Mouse (Mus musculus) hindbrain, embryonic 10.5 days (tissue): ENCODE measurements around the gene Tnfrsf1a. TPM values are rescaled to one million over a fixed set of nuclear protein-coding genes. Genes with fewer than 3 reads are reported as not detected.

Experiments used
- DNase-seq: peaks from one replicate; pipeline ENCODE4 v3.0.0-alpha.2; 2017; ENCODE audit warnings: low spot score
- H3K27ac ChIP-seq: fragments of 300-500 bp; sonication (generic); 2 replicates; pipeline ENCODE4 v1.5.1; 2016; ENCODE audit warnings: mild to moderate bottlenecking, moderate library complexity
- H3K27me3 ChIP-seq: fragments of 300-500 bp; sonication (generic); 2 replicates; pipeline ENCODE4 v1.6.1; 2016; ENCODE audit warnings: mild to moderate bottlenecking; ENCODE audit not compliant: poor library complexity, insufficient read depth, severe bottlenecking
- H3K36me3 ChIP-seq: fragments of 300-500 bp; sonication (generic); 2 replicates; pipeline ENCODE4 v1.6.1; 2016; ENCODE audit warnings: mild to moderate bottlenecking, moderate library complexity
- H3K4me1 ChIP-seq: fragments of 300-500 bp; sonication (generic); replicated peaks from 2 replicates; pipeline ENCODE4 v1.6.1; 2016; ENCODE audit warnings: mild to moderate bottlenecking
- H3K4me3 ChIP-seq: fragments of 300-500 bp; sonication (generic); 2 replicates; pipeline ENCODE4 v1.5.1; 2016; ENCODE audit warnings: mild to moderate bottlenecking, moderate library complexity
- H3K9me3 ChIP-seq: fragments of 300-500 bp; sonication (generic); 2 replicates; pipeline ENCODE4 v1.6.1; 2016; ENCODE audit warnings: mild to moderate bottlenecking, moderate library complexity
- WGBS: fragments of 180-500 bp; shearing (Covaris S2); methylation state at CpG from one replicate; pipeline ENCODE4 v1.1.7; 2016; 5-methylcytosine and 5-hydroxymethylcytosine counted together
- polyA plus RNA-seq: library from polyadenylated mRNA; unstranded; fragments of >200 nt; fragmentation: Nextera tagmentation; extraction: Ambion mirVana; gene quantifications from 2 replicates; pipeline ENCODE4 v1.2.1, GENCODE M21; 2016

The Tnfrsf1a gene
- polyA plus RNA-seq, 1 experiment from 2014 or later: 26.8 TPM

DNA sequence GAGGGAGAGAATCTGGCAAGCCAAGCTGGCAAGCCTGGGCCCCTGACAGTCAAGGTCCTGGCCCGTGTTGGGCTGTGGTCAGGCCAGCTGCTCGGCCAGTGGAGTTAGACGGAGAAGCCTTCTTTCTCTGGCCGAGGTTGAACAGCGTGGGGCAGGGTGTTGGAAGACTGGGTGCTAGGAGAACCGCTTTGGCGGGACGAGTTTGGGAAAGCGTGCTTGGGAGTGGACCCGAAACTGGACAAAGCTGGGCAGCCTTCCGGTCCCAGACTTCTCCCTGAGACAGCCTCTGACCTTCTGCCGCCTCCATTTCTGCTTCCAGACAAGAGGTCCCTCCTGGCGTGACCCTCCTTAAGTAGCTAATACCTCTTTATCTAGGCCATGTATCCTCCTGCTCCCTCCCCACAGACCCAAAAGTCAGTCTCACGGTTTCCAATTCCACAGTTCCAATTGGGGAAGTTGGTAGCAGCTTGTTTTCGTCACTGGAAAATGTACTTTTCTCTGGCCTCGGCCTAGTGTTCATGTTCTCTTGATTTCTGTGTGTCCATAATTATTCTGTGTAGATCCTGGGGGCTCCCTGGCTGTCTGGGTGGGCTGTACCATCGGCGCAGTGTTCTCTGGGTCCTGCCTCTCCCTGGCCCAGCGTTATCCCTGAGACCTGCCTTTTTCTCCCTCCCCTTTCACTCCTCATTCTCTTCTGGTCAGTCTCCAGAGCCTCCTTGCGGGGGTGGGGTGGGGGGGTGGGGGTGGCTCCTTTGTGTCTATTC is 1.3 kb downstream of the Tnfrsf1a start:
- Histone ChIP-seq H3K36me3 (no peaks in the 10 kb centered on the region), H3K27me3 (peaks cover 36% of the 10 kb centered on the region), H3K4me3 (peak overlapping the region; percentile 61), H3K4me1 (peaks cover 69% of the 10 kb centered on the region), H3K9me3 (no peaks in the 10 kb centered on the region), H3K27ac (peak overlapping the region; percentile 86)
- no peak for DNase-seq
- 6% methylated on average over 20 of the region's 20 CpGs for WGBS

- Histone ChIP-seq H3K4me3 (peak overlapping the region; percentile 61), H3K9me3 (no peaks in the 10 kb centered on the region), H3K36me3 (no peaks in the 10 kb centered on the region), H3K4me1 (peaks cover 75% of the 10 kb centered on the region), H3K27me3 (peaks cover 41% of the 10 kb centered on the region), H3K27ac (peak overlapping the region; percentile 86)
- no peak for DNase-seq
- WGBS: 75% methylated on average over 2 of the region's 2 CpGs
These were observed 1.8 kb downstream of the Tnfrsf1a start for GRCm38 (mm10) chr6:125350995-125351324.

DNA sequence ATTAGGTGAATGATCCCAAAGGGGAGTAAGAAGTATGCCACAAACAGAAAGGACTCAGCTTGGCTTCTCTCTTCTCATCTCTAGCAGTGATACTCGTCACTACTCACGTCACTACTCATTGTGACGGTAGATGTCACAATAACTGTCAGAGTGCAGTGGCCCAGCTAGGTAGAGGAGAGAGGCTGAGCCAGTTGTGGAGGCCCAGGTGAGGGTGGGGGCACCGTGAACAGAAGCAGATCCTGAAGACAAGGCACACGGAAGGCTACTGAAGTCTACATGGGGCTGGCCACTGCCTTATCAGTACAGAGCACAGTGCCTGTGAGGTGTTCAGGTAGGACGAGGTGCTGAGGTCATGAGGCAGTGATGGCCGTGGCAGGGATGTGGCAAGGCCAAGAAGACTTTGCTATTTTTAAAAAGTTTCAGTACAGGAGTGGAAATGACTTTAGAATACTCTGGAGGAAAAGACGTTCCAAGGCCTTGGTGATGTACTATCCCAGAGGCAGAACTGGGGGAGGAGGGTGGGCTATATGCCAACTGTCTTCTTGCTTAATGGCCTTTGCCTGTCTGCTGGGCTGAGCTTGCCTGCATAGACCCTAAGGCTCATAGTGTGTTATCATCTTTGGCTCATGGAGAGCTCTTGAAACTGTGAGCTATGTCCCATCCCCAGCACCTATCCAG is 2.3 kb downstream of the Tnfrsf1a start:
- 75% methylated on average over 8 of the region's 8 CpGs for WGBS
- DNase-seq: no peak
- peaks cover 79% of the 10 kb centered on the region for H3K4me1 ChIP-seq
- no peaks in the 10 kb centered on the region for H3K9me3 ChIP-seq
- no peak overlapping the region for H3K27ac ChIP-seq
- H3K4me3 ChIP-seq: 0 out of 2 replicates have a peak overlapping the region, but pooled peaks have one; percentile 61
- no peaks in the 10 kb centered on the region for H3K36me3 ChIP-seq
- peaks cover 42% of the 10 kb centered on the region for H3K27me3 ChIP-seq

- WGBS: 64% methylated on average over 5 of the region's 5 CpGs
- H3K27me3 ChIP-seq: peaks cover 42% of the 10 kb centered on the region
- no peak overlapping the region for H3K4me3 ChIP-seq
- no peak for DNase-seq
- 0 out of 2 replicates have a peak, but pooled peaks cover under 1% of the 10 kb centered on the region for H3K36me3 ChIP-seq
- H3K27ac ChIP-seq: no peak overlapping the region
- H3K4me1 ChIP-seq: peaks cover 80% of the 10 kb centered on the region
- no peaks in the 10 kb centered on the region for H3K9me3 ChIP-seq
These were observed 2.9 kb downstream of the Tnfrsf1a start for GRCm38 (mm10) chr6:125352046-125352384.

DNA sequence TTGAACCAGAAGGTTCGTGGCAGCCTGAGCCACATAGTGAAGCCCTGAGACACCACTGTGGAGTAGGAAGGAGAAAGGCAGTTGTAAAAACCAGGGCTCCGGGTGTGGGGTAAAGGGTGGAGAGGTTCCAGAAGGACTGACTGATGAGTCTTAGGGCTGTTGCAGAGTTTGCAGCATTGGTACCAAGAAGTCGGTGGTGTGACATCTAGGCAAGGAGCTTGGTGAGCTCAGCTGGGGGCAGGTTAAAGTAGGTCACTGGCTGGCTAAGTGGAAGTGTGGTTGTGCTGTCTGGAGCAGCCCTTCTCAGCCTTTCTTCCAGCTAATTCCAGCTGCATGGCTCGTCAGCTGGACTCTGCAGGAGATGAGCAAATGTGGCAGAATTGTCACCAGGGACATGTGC is 3.6 kb downstream of the Tnfrsf1a start:
- Histone ChIP-seq H3K4me1 (peaks cover 80% of the 10 kb centered on the region), H3K27me3 (peaks cover 41% of the 10 kb centered on the region), H3K27ac (0 out of 2 replicates have a peak overlapping the region, but pooled peaks have one; percentile 12), H3K36me3 (peaks cover 8% of the 10 kb centered on the region), H3K4me3 (no peak overlapping the region), H3K9me3 (no peaks in the 10 kb centered on the region)
- DNase-seq: no peak
- WGBS: 61% methylated on average over 4 of the region's 4 CpGs

DNA sequence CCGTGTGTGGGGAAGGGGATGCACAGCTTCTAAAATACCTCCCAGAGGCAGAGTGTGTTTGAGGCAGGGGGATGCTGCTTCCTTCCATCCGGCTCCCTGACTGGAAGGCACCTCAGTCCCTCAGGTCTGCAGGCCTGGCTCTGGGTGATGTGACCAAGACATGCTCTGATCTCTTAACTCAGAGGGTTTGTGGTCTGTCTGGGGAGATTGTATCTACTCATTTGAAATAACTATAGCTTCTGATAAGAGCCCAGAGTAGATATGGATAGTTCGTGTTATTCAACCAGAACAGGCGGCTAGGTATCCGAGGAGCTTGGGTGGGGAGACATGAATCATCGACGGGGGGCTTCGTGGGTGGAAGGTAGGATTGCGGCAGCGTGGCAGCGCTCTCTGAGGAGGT is 4.1 kb downstream of the Tnfrsf1a start:
- 84% methylated on average over 11 of the region's 11 CpGs for WGBS
- Histone ChIP-seq H3K4me1 (peaks cover 80% of the 10 kb centered on the region), H3K9me3 (no peaks in the 10 kb centered on the region), H3K27me3 (peaks cover 42% of the 10 kb centered on the region), H3K4me3 (no peak overlapping the region), H3K36me3 (peaks cover 12% of the 10 kb centered on the region), H3K27ac (0 out of 2 replicates have a peak overlapping the region, but pooled peaks have one; percentile 12)
- DNase-seq: no peak

GRCm38 (mm10) chr6:125353655-125354054 is 4.5 kb downstream of the Tnfrsf1a start:
- H3K4me1 ChIP-seq: peaks cover 78% of the 10 kb centered on the region

DNA sequence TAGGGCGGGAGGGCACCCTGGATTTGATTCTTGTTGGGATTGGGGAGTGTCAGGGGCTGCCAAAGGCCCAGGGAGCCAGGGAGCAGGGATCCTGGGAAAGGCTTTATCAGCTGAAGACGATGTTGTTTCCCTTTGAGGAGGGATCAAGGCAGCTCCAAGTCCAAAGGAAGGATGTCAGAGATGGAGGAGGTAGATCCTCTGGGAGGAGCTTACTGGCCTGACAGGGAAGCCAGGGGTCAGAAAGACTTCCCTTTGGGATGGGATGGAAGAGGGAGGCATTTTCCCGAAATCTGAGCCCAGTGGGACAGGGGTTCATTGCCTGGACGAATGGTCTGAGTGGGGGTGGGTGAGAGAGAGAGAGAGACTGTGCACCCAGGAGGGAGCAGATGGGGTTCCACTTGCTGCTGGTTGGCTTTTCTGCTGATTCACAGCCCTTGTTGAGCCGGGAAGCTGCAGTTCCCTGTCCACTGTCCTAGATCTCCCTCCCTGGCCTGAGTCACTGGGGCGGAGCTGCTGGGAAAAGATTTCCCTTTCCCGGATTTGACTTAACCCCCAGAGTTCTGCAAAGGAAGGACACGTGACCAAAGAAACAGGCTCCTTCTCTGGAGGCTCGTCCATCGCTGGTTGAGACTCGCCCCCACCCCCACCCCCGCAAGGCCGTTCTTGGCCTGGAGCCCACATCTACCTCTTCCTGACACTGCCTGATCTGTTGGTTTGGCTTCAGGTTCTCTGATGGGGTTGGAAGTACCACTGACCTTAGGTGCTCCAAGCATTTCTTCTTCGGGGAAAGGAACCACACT is 5.4 kb downstream of the Tnfrsf1a start:
- H3K27me3 ChIP-seq: peaks cover 39% of the 10 kb centered on the region
- no peak for DNase-seq

More at GRCm38 (mm10) chr6:125353655-125354054, 4.5 kb downstream of the Tnfrsf1a start:
- H3K27ac ChIP-seq: peak overlapping the region; percentile 46; the same call in 1 of the 2 replicates
- WGBS: 82% methylated on average over 4 of the region's 4 CpGs
- no peak for DNase-seq
- H3K9me3 ChIP-seq: no peaks in the 10 kb centered on the region
- H3K27me3 ChIP-seq: peaks cover 38% of the 10 kb centered on the region
- H3K36me3 ChIP-seq: peaks cover 16% of the 10 kb centered on the region
- H3K4me3 ChIP-seq: no peak overlapping the region

GRCm38 (mm10) chr6:125355197-125355741 is 6.1 kb downstream of the Tnfrsf1a start:
- DNase-seq: no peak
- Histone ChIP-seq H3K27me3 (peaks cover 46% of the 10 kb centered on the region), H3K4me1 (peaks cover 65% of the 10 kb centered on the region), H3K27ac (peak overlapping the region; percentile 46), H3K36me3 (peaks cover 26% of the 10 kb centered on the region), H3K4me3 (peak overlapping the region; percentile 16; the same call in 1 of the 2 replicates), H3K9me3 (no peaks in the 10 kb centered on the region)
- 6% methylated on average over 10 of the region's 10 CpGs for WGBS

More for the DNA sequence above, 5.4 kb downstream of the Tnfrsf1a start:
- WGBS: 11% methylated on average over 14 of the region's 14 CpGs
- peaks cover 69% of the 10 kb centered on the region for H3K4me1 ChIP-seq
- H3K9me3 ChIP-seq: no peaks in the 10 kb centered on the region
- peaks cover 24% of the 10 kb centered on the region for H3K36me3 ChIP-seq
- peak overlapping the region; percentile 9; the same call in 1 of the 2 replicates for H3K4me3 ChIP-seq
- H3K27ac ChIP-seq: peak overlapping the region; percentile 46

- H3K36me3 ChIP-seq: peaks cover 32% of the 10 kb centered on the region
- H3K27me3 ChIP-seq: peaks cover 50% of the 10 kb centered on the region
- H3K27ac ChIP-seq: no peak overlapping the region
- H3K9me3 ChIP-seq: no peaks in the 10 kb centered on the region
- no peak overlapping the region for H3K4me3 ChIP-seq
- DNase-seq: no peak
- WGBS: 39% methylated on average over 8 of the region's 8 CpGs
- peaks cover 59% of the 10 kb centered on the region for H3K4me1 ChIP-seq
These were observed 7.1 kb downstream of the Tnfrsf1a start for GRCm38 (mm10) chr6:125356264-125356663.

- Histone ChIP-seq H3K9me3 (no peaks in the 10 kb centered on the region), H3K27ac (no peak overlapping the region), H3K27me3 (peaks cover 55% of the 10 kb centered on the region), H3K4me1 (peaks cover 57% of the 10 kb centered on the region), H3K36me3 (peaks cover 41% of the 10 kb centered on the region), H3K4me3 (no peak overlapping the region)
- no peak for DNase-seq
- 92% methylated on average over 15 of the region's 15 CpGs for WGBS
These were observed 8.2 kb downstream of the Tnfrsf1a start for GRCm38 (mm10) chr6:125357334-125357733.

GRCm38 (mm10) chr6:125359999-125360398 is 10.8 kb downstream of the Tnfrsf1a start:
- H3K27ac ChIP-seq: no peak overlapping the region
- 58% methylated on average over 9 of the region's 9 CpGs for WGBS
- DNase-seq: no peak
- H3K4me3 ChIP-seq: no peak overlapping the region
- H3K4me1 ChIP-seq: peaks cover 54% of the 10 kb centered on the region
- H3K9me3 ChIP-seq: no peaks in the 10 kb centered on the region
- H3K36me3 ChIP-seq: peaks cover 41% of the 10 kb centered on the region
- peaks cover 79% of the 10 kb centered on the region for H3K27me3 ChIP-seq
